Mouse (Mus musculus): ENCODE data around the gene Podn.

The Podn gene

DNA sequence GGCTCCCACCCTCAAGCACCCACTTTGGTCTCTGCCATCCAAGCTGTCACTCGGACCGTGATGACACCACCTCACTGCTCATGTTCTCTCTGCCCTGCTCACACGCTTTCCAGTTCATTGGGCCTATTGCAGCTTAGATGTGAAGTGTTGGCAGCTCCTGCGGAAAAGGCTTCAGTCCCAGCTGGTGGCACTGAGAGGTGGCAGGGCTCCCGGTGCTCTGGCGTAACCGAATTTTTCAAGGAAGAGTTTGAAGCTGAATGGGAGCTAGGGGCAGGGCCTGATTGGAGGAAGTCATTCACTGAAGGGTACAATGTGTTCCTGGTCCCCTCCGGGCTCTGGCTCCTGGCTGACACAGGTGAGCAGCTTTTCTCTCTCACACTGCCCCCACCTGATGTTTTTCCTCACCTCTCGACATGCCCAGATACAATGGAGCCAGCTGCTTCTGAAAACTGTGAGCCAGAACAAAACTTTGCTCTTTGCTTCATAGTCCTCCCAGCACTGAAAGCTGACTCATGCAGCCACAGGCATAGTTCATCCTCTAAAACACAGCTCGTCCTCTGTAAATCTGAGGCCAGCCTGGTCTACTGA lies 44.5 kb downstream of the Podn start:
- in situ Hi-C loops (cut with MboI; ENCODE audit: low sequenced_read_pairs) = no loop called here

DNA sequence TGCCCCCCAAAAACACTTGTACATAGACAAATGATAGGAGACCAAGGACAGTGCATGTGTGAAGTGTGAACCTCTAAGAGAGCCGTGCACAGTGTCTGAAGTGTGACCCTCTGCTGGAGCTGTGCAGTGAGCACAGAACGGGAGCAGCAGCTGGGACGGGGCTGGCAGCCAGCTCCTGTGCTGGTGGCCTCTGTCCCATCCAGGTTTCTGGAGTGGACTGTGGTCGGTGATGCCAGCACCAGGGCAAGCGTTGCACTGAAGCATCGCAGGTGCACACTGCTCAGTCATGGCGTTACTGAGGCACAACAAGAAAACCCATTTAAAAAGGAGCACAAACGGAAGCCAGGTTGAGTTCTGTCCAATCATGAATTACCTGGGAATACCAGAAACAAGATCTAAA lies 50.1 kb downstream of the Podn start:
- in situ Hi-C loops (cut with MboI; ENCODE audit: low sequenced_read_pairs) = no loop called here

DNA sequence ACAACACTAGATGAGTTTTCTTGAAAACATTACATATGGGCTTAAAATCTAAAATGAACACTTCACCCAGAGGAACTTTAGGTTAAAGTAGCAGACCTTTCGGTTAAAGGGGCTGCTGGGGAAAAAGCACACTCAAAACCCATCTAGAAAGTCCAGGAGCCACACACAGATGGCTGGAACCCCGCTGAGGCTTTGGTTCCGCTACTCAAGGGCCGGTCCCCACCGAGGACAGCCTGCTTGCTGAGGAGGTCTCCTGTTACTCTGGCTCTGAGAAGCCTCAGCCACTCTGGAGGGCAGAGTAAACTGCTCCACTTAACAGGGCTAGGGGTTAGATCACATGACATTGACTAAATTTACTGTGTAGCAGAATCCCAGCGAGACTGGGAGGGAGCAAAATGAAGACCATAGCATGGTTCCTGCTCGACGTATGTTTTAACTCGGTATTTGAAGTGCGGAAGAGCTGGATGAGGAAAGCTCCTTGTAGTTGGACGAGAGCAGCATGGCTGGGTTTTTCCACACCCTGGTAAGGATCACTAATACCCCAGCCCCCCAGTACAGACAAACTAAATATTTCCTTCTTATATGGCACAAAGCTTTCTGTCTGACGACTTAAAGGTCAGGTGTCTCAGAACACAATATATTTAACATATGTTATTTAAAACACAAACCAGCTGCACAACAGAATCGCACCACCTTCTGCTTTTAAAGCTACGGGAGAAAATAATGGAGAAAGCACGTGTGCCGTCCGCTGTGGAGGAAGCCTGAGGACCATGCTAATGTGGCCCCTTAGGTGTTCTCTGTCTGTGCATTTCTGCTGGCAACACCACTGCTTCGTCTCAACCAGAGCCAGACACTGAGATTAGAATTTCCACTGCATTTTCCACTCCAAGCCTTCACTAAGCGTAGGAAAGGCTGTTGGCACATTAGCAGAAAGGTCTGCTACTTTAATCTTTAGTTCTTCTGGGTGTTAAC lies 50.8 kb downstream of the Podn start:
- in situ Hi-C loops (cut with MboI; ENCODE audit: low sequenced_read_pairs) = no loop called here

DNA sequence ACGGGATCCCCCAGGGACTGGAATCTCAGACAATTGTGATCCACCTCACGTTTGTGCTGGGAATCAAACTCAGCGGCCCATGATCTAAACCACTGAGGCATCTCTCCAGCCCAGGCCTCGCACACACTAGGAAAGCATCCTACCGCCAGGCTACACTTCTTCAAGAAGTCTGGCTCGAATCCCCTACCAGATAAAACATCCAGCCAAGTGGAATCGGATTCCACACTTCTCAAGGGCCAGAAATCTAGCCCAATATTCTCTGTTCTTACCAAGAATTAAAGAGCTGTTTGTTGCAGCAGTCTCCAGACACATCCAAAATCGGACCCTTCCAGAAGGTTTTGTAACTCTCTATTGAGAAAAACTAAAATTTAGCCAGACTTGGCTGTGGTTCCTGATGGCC lies 59.2 kb downstream of the Podn start:
- in situ Hi-C loops (cut with MboI; ENCODE audit: low sequenced_read_pairs) = no loop called here

DNA sequence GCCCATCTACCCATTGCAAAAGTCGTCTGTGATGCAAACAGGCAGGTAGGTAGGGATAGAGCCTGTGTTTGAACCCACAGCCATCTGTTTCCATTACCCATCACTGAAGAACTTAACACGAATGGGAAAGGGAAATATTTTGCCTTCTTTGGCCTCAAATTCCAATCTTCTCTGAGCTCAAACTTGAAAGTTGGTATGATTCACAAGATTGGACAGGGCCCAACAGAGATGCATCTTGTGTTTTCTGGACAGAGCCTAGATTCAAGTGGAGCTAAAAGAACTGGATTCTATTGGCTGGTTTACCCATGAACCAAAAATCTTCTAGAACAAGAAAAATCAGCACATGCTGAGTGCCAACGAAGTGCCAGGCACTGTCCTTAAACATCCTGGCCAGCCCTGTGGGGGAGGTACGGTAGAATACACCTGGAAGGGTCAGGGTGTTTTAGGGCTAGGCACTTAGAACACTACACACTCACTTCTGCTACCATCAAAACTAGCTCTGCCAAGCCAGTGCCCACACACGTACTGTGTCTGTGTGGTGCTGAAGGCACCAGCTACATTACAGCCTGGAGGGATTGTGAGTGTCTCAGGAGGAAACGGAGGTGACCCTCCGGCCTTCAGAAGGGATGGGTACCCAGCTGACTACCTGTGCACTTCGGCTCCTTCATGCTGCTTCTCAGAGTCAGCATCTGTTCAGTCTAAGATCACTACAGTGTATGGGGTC lies 63.0 kb downstream of the Podn start:
- in situ Hi-C loops (cut with MboI; ENCODE audit: low sequenced_read_pairs) = no loop called here

DNA sequence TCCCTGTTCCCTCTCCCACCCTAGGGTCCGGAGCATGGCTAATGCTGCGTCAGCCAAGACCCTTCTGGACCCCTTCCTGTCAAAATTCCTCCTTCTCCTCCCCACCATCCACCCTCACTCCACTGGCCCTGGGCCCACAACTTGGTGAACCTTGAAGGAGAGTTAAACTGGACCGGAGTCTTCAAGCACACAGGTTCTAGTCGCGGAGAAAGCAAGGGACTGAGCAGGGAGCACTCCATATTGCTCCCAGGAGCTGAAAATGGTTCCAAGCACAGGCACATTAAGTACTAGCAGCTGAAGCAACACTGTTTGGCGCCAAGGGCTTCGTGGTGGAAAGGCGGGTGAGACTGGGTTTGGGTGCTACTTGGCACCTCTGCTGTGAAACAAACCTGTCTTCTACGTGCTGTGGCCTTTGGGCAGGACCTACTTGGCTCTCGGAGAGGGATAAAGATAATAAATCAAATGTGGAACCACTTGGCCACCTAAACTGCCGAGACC lies 63.8 kb downstream of the Podn start:
- in situ Hi-C loops (cut with MboI; ENCODE audit: low sequenced_read_pairs) = no loop called here

DNA sequence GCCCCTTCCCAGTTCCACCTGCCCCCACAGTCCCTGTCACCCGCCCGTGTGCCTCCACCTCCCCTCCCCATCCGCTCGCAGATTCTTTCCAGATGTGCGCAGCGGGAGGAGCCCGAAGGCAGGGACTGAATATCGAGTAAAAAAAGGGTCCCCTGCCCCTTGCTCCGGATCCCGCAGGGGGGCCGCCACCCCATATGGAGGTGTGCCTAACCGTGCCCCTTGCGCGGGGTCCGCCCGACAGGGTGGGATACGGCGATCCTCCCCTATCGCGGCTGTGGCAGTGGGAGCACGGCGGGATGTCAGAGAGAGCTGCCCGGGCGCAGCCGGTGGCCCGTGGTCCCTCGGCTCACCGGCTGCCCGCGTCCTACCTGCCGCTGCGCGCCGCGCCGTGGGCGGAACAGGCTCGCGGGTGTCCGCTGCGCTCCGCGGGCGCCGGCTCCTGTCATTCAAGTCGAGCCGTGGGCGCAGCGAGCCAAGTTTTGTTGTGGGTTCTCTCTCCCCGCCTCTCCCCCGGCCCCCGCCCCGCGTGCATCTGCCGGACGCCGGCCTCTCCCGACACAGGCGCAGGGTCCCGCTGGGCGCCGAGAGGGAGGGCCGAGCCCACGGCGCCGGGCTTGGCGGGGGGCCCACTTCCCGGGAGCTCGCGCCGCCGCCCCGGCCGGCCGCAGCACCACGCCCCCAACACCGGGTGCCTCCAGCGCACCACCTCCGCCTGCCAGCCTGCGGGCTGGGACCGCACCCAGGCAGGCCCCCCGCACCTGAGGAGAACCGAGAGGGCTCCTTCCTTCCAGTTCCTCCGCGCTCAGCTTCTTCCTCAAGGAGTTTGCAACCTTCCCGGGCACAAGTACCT lies 64.5 kb downstream of the Podn start:
- in situ Hi-C loops (cut with MboI; ENCODE audit: low sequenced_read_pairs) = no loop called here

DNA sequence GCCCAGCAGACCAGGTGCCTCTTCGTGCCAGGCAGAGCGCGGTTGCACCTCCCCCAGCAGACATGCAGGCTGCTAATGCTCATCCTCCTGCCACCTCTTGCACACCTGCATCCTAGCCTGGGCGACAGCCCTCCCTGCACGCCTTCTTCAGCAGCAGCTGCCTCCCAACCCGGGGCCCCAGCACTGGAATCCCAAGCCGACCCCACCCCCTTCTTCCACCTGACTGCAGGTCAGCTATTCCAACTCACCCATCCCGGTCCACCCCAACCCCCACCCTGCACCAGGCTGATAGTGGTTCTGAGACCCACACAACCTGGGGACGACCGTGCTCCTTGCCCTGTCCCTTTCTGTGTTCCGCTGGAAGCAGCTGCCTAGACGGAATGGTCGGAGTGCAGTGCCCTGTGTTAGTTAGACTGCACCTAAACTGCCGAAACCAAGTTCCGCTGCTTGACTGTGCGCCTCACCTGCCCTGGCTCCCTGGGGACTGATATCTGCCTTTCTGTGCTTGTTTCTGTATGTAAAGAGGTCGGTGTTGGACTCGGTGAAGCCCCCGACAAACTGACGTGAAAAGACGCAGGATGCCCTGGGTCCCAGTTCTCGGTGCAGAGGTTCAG lies 65.2 kb downstream of the Podn start:
- in situ Hi-C loops (cut with MboI; ENCODE audit: low sequenced_read_pairs) = no loop called here

DNA sequence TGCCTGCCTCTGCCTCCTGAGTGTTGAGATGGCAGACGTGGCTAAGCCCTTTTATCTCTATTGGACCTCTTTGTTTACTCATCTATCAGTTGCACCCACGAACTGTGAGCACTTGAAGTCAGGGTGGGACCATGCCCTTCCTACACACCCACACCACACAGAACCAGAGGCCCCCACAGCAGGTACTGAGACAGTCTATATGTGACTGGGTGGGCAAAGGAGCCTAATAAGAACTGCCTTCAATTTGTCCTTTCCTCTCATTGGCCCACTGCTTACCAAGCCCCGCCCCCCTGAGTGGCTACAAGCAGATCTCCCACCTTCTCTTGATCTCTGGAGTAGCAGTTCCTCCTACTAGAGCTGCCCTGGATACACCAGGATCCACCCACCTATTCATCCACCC lies 70.1 kb downstream of the Podn start:
- in situ Hi-C loops (cut with MboI; ENCODE audit: low sequenced_read_pairs) = no loop called here

DNA sequence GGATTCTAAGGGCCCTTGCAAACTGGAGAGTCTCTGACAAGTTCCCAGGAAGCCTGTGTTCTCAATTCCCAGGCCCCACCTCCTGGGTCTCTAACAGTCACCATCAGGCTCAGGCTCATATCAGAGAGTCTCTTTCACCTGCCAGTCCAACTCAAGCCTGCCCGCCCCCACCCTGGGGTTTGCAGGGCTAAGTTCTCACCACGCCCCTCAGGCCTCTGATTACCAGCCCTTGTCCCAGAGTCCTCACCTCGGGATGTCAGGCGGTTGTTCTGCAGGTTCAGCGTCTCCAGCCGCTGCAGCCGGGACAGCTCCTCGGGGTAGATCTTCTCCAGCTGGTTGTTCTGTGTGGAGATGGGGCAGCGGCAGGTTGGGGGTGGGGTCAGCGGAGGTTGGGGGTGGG lies 71.0 kb downstream of the Podn start:
- in situ Hi-C loops (cut with MboI; ENCODE audit: low sequenced_read_pairs) = no loop called here

DNA sequence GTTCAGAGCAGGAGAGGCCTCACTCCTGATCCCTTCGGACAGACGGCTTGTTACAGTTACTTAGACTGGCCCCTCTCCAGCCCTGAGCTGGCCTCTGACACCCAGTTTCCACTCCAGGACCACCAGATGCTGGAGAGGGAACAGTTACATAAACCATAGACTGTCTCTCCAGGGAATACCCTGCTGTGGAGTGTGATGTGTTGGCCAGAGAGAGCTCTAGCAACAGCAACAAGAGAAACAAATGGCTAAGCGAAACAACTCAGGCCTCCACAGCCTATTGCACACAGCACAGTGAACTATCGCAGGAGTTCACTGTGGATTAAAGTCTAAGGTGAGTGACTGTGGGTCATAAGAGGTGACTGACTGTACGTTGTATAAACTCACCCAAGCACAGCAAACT lies 71.6 kb downstream of the Podn start:
- in situ Hi-C loops (cut with MboI; ENCODE audit: low sequenced_read_pairs) = no loop called here

DNA sequence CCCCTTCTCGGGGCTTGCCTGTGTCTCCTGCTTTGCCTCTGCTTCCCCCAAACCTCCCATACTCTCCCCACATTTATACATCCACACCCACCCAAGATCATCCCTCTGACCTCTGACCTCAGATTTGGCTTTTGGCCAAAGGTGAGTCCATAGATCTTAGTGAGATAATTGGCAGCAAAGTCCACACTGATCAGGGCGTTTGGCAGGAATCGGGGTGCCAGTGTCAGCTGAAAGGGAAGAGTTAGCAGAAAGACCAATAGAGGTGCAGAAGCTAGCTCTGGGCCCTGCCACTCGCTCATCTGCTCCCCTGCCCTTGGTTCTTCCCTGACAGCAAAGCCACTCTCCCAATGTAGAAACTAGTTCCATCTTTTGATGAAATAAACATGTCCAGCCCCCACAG lies 73.1 kb downstream of the Podn start:
- in situ Hi-C loops (cut with MboI; ENCODE audit: low sequenced_read_pairs) = no loop called here

DNA sequence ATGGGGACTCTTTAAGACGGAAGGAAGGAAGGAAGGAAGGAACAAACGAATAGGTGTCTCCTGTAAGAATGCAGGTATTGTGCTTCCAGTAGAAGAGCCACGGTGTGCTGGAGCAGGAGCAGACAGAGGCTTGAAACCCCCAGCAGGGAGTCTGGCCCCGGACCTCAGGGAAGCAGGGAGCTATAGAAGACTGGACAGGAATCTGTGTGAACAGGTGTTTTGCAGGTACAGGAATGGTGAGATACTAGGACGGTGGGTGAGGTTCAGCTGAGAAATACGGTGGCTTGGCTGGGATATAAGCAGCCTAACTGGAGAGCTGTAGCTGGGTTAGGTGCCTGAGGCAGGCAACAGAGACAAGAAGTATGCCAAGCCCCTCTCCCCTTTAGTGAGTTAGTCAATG lies 76.1 kb downstream of the Podn start:
- in situ Hi-C loops (cut with MboI; ENCODE audit: low sequenced_read_pairs) = no loop called here

DNA sequence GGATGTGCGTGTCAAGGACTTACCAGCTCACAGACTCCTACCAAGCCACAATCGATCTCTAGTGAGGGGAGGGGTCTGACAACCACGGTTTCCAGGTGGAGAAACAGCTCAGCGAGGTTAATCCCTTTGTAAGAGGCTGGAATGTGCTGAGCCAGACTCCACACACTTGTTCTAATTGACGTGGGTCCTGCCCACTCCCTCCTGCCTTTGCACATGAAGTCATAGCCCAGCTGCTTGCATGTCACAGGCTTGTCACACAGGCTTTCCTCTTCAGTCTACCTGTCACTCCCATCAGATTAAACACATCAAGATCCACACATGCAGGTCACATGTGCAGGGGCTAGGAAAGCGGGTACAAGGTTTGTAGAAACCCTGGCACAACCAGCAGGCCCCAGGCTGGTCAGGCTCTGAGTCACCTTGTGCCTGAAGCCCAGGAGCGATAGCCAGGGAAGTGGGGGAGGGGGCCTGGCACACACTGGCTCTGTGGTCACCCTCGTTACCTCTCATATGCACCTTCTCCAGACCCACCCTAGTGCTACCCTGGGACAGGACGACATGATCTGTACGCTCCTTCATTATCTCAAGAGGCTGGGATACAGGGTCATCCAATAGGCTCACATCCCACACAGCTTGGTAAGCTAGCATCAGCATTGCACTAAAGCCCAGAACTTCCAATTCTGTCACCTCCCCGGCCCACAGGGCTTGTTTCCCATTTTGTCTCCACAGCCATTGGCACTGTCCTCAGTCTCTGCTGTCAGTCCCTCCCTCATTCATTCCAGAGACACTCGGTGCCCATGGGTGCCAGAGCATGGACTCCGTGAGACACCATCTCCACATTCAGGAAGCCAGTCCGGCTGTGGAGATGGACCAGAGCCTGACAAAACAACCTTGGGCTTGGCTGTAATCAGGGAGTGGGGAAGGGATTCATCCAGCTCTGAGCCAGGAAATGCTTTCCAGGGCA lies 77.0 kb downstream of the Podn start:
- in situ Hi-C loops (cut with MboI; ENCODE audit: low sequenced_read_pairs) = no loop called here

DNA sequence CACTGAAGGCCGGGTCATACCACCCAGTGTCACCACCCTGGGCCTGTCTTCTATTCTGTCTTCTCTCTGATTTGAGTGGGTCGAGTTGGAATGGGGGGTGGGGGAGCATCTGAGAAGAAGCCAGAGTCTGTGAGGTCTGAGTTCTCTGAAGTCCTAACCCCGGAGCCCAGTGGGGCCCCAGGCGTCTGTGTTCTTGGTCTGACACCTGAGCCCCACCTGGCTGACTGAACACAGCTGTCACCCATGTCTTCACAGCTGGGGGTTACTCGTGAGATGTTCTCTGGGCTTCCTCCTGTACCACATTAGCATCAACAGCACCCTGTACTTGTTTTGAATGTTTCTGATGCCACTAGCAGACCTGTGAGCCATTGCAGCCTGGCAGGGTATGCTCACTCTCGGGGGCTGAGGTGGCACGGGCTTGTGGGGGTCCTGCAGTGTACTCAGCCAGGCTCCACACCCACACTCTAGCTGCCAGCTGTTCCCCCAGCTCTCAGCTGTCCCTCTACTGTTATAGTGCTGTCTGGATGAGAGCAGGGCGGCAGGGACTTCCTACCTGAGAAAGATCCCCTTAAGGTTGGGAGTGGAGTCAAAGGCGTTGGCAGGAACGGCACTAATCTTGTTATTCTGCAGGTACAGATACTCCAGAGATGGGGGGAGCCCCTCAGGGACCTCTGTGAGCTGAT lies 77.9 kb downstream of the Podn start:
- in situ Hi-C loops (cut with MboI; ENCODE audit: low sequenced_read_pairs) = no loop called here

DNA sequence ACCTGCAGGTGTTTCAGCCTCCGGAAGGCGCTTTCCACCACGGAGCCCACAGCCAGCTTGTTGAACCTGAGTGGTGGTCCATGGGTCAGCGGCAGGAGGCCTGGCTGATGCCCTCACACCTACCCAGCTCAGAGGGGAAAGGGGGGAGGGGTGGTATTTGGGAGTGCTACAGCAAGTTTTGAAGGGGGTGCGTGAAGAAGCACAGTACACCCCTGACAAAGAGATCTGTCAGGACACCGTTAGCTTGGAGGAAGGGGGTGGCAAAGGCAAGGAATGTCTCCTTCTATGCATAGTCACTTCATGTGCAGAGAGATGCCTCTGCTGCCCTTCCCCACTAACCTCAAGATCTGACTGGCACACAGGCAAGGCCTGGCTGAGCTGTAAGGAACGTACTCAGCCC lies 78.4 kb downstream of the Podn start:
- in situ Hi-C loops (cut with MboI; ENCODE audit: low sequenced_read_pairs) = no loop called here

DNA sequence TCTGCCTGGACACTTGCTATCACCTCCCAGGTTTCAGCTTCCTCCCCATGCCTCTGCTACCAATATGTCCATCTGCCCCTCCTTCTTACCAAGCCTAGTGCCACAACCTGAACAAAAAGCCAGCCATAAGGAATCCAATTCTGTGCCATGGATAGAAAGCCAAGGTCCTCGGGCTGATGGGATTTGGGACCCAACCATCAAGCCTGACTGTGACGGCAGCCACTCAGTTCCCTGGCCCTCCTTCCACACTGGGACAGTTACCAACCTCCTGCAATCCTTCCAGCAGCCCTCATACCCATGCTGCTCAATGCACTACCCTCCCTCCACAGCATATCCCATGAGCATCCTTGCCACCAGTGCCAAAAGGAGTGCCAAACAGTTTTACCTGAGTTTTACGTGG lies 79.9 kb downstream of the Podn start:
- in situ Hi-C loops (cut with MboI; ENCODE audit: low sequenced_read_pairs) = no loop called here

DNA sequence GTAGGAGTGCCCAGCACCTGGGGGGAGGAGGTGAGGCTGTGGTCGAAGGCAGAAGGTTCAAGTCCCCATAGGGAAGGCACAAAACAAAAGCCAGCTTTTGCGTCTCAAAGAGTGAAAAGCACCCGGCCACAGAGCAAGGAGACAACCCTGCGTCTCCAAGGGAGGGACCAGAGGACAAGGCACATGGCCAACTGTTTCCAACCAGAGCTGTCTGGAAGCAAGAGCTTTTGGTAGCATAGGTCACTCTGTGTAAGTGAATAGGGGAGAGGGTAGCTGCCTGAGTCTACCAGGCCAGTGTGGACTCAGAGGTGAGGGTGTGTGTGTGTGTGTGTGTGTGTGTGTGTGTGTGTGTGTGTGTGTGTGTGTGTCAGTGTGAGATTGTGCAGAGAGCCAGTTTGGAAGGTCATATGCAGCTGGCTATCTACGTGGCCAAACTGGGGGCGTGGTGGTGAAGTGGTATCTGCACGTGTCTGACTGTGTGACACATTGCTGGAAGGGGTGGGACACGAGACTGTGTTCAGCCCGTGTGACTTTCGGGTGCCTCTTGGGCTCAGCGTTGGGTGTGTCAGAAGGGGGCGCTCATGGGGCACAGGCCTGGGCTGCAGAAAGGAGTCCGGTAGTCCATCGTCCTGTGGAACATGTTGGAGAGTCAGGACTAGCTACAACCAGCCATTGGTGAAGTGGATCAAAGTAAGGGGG lies 81.0 kb downstream of the Podn start:
- in situ Hi-C loops (cut with MboI; ENCODE audit: low sequenced_read_pairs) = no loop called here
